Mouse (Mus musculus) spleen, adult 2 months (tissue): ENCODE data around the gene Ppfibp1. TPM values are rescaled to one million over a fixed set of nuclear protein-coding genes. Genes with fewer than 3 reads are reported as not detected.

Experiments used
- DNase-seq, 2 experiments: peaks; one replicate each; pipeline versions ENCODE4 v3.0.0 to v3.0.0-alpha.2; 2012 to 2021; ENCODE audit warnings: low spot score in 2 of 2, low read depth in 1 of 2
- H3K27ac ChIP-seq: fragments of 200-500 bp; 2 replicates; pipeline ENCODE4 v1.5.1; 2012; ENCODE audit warnings: low read length, inconsistent platforms; ENCODE audit not compliant: insufficient read depth
- H3K27me3 ChIP-seq: fragments of 200-500 bp; 2 replicates; pipeline ENCODE4 v1.6.1; 2012; ENCODE audit warnings: mild to moderate bottlenecking, moderate library complexity, low read length, inconsistent platforms; ENCODE audit not compliant: control insufficient read depth, insufficient read depth
- H3K36me3 ChIP-seq: fragments of 200-500 bp; 2 replicates; pipeline ENCODE4 v1.6.1; 2012; ENCODE audit warnings: mild to moderate bottlenecking, low read length, inconsistent platforms; ENCODE audit not compliant: control insufficient read depth, insufficient read depth
- H3K4me1 ChIP-seq: fragments of 200-500 bp; 2 replicates; pipeline ENCODE4 v1.6.1; 2011; ENCODE audit warnings: inconsistent platforms; ENCODE audit not compliant: control insufficient read depth, insufficient read depth, insufficient read length
- H3K4me3 ChIP-seq: fragments of 200-500 bp; 2 replicates; pipeline ENCODE4 v1.5.1; 2011; ENCODE audit warnings: mild to moderate bottlenecking, inconsistent platforms; ENCODE audit not compliant: insufficient read depth, insufficient read length; ENCODE audit errors: extremely low read depth
- CTCF ChIP-seq: fragments of 200-500 bp; IDR thresholded peaks from 2 replicates; pipeline ENCODE4 v1.5.1; 2011; ENCODE audit warnings: mild to moderate bottlenecking, inconsistent platforms; ENCODE audit not compliant: insufficient read depth, insufficient read length, insufficient replicate concordance; ENCODE audit errors: extremely low read depth
- POLR2A ChIP-seq: fragments of 200-500 bp; IDR thresholded peaks from 2 replicates; pipeline ENCODE4 v1.6.1; 2011; ENCODE audit warnings: low read depth, low read length, inconsistent platforms
- WGBS: fragments of 180-500 bp; shearing (Covaris S2); methylation state at CpG from one replicate; pipeline ENCODE4 v1.1.7; 2018; 5-methylcytosine and 5-hydroxymethylcytosine counted together
- polyA plus RNA-seq: library from polyadenylated mRNA; depleted of rRNA; stranded (reverse); fragments of >200 nt; gene quantifications from 2 replicates; pipeline ENCODE4 v1.2.3, GENCODE M21; 2012; rRNA removed

Gene Ppfibp1
- polyA plus RNA-seq, 1 experiment = 5.3 TPM

DNA sequence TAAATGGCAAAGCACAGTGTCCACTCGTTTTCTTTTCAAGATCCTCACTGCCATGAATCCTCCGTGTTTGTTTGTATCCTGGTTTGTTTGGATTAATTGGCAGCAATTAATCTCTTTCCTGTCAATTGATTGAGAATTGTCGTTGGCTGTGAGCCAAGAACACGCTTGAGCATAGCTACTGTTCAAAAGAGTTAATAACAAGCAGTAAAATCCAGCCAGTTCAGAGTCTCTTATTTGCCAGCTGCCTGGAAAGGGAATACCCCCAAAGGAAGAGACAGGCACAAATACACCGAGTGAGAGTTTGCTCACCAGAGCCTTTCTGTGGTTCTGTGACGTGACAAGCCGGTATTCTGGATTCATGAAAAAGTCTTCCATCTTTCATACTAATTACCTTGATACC is 173.7 kb downstream of the Ppfibp1 start:
- TF ChIP-seq POLR2A (no peak), CTCF (no peak)
- no peak for DNase-seq
- H3K4me3 ChIP-seq = no peak overlapping the region
- no peaks in the 10 kb centered on the region for H3K4me1 ChIP-seq
- H3K27ac ChIP-seq = no peak overlapping the region
- whole genome bisulfite sequencing = 92% methylated on average over 7 of the region's 7 CpGs
- peaks cover 25% of the 10 kb centered on the region for H3K36me3 ChIP-seq
- no peaks in the 10 kb centered on the region for H3K27me3 ChIP-seq

DNA sequence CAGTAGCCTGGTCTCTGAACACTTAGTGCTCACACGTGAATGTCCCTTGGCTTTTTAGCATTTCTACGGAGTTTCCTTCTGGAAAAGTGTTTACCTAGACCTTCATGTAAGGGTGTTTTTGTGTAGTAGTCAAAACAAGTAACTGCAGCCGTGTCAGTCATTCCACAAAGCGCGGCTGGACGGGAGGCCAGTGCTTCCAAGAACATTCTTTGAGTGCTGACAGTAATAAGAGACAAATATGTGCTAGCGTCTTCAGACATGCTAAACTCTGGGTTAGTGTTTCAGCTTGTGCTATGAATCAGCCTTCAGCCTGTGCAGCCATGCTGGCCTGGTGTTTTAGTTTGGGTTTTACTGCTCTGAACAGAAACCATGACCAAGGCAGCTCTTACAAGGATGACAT is 174.4 kb downstream of the Ppfibp1 start:
- Histone ChIP-seq H3K4me1 (no peaks in the 10 kb centered on the region), H3K4me3 (no peak overlapping the region), H3K27me3 (no peaks in the 10 kb centered on the region), H3K27ac (no peak overlapping the region), H3K36me3 (peaks cover 26% of the 10 kb centered on the region)
- TF ChIP-seq CTCF (no peak), POLR2A (no peak)
- no peak for DNase-seq
- WGBS = 95% methylated on average over 7 of the region's 7 CpGs

DNA sequence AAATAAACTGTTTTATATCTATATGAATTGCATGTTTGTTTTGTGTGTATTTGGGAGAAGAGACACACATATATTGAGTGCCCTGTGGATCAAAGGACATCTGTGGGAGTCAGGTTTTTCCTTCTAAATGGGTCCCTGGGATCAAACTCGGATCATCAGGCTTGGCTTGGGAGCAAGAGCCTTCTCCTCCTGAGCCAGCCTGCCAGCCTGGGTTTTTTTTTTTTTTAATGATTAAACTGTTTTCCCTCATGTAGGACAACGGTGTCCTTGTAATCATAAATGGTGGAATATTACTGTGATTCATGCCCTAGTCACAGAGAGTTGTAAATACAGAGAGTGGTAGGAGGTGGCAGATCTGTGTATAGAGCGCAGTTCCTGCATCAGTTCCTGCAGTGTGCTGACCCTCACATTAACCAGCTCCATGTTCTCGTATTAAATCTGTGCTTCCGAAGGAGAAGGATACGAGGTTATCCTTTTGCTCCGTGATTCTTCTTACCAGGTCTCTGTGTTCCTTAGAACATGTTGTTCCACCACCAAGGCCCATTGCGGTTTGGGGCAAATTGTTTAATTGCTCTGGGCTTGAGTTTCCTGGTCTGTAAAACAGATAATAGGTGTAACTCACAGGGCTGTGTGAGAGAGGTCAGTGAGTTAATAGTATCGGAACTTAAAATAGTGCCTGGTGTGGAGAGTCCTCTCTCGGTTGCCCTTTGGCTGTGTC is 176.1 kb downstream of the Ppfibp1 start:
- WGBS = 93% methylated on average over 10 of the region's 10 CpGs
- TF ChIP-seq CTCF = no peak
- TF ChIP-seq POLR2A = no peak
- H3K4me3 ChIP-seq = no peak overlapping the region
- no peaks in the 10 kb centered on the region for H3K27me3 ChIP-seq
- no peak overlapping the region for H3K27ac ChIP-seq
- no peaks in the 10 kb centered on the region for H3K4me1 ChIP-seq
- H3K36me3 ChIP-seq = peaks cover 20% of the 10 kb centered on the region
- DNase-seq = no peak

DNA sequence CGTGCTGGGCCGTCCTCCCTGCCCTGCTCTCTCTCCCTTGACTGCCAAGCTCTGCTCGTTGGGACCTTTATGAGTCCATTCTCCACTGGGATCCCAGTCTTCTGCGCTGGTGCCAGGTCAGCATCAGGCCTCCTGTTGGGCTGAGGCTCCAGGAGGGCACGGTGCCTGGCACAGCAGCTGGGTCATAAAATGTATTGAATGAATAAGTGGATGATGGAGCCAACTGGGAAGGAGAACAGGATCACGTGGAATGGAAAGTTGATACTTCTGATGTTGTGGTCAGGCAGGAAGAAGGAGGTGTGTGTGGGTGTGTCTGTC is 176.6 kb downstream of the Ppfibp1 start:
- H3K4me3 ChIP-seq = no peak overlapping the region
- no peak for DNase-seq
- peaks cover 19% of the 10 kb centered on the region for H3K36me3 ChIP-seq
- TF ChIP-seq CTCF (no peak), POLR2A (no peak)
- no peaks in the 10 kb centered on the region for H3K27me3 ChIP-seq
- H3K27ac ChIP-seq = no peak overlapping the region
- no peaks in the 10 kb centered on the region for H3K4me1 ChIP-seq
- 91% methylated on average over 6 of the region's 6 CpGs for WGBS

DNA sequence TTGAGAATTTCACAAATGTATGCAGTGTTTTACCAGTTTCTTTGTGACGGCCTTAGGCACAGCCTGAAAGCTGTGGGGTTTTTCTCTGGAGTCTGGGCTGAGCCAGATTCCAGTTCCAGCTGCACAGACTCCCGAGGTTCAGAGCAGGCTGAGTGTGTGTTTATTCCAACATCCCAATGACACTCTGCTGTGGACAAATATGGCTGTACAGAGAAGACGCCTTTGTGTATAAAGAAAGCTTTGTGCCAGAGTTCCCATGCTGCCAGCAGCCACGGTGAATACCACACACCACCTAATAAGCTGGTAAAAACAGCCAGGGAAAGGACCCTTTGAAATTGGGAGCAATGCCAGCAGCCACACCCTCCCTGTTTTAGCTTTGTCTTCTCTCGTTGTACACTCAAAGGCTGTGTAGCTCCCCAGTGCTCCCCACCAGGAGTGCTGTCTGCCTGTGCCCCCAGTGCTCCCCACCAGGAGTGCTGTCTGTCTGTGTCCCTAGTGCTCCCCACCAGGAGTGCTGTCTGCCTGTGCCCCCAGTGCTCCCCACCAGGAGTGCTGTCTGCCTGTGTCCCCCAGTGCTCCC is 187.6 kb downstream of the Ppfibp1 start:
- Histone ChIP-seq H3K27ac (no peak overlapping the region), H3K4me3 (no peak overlapping the region), H3K36me3 (peaks cover 8% of the 10 kb centered on the region), H3K27me3 (no peaks in the 10 kb centered on the region), H3K4me1 (peaks cover 2% of the 10 kb centered on the region; the same call in 1 of the 2 replicates)
- no peak for TF ChIP-seq POLR2A
- WGBS = 84% methylated on average over 5 of the region's 5 CpGs
- DNase-seq = no peak

DNA sequence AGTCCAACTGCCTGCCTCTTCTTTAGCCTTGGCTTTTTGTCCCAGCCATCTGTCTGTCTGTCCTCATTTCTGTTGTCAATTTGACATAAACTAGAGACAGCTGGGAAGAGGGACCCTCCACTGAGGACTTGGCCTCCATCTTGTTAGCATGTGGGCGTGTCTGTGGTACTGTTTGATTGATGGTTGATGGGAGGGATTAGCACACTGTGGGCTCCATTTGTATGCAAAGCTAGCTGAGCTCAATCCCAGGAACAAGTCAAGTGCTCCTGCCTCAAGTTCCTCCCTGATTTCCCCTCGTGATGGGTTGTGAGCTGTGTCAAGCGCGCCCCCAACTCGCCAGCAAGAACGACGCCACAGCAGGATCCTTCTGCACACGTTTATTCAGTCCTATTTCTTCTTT is 188.6 kb downstream of the Ppfibp1 start:
- peaks cover 6% of the 10 kb centered on the region; the same call in 1 of the 2 replicates for H3K36me3 ChIP-seq
- no peaks in the 10 kb centered on the region for H3K27me3 ChIP-seq
- H3K4me3 ChIP-seq = no peak overlapping the region
- no peak overlapping the region for H3K27ac ChIP-seq
- peaks cover 2% of the 10 kb centered on the region; the same call in 1 of the 2 replicates for H3K4me1 ChIP-seq
- TF ChIP-seq POLR2A (no peak), CTCF (no peak)
- no peak for DNase-seq
- WGBS = 94% methylated on average over 8 of the region's 8 CpGs

DNA sequence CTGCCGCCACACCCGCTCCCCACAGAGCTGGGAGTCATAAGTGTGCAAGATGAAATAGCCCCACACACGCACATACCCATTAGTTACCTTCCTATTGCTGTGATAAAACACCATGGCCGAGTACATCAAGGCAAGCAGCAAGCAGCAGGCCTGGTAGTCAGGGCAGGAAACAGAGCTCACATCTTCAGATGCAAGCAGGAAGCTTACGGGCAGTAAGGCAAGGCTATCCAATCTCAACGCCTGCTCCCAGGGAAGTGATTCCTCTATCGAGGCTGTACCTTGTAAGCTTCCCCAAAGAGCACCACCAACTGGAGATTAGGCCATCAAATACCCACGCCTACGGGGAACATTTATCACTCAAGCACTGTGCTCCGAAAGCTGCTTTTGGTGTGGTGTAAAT is 191.6 kb downstream of the Ppfibp1 start:
- no peak for DNase-seq
- Histone ChIP-seq H3K4me1 (no peaks in the 10 kb centered on the region), H3K4me3 (no peak overlapping the region), H3K27me3 (no peaks in the 10 kb centered on the region), H3K36me3 (no peaks in the 10 kb centered on the region), H3K27ac (no peak overlapping the region)
- TF ChIP-seq CTCF = no peak
- TF ChIP-seq POLR2A = no peak
- 91% methylated on average over 10 of the region's 10 CpGs for WGBS

Other genes with a start within 250 kb of the Ppfibp1 start
- gene Med21, start 245.9 kb upstream of the Ppfibp1 start, polyA plus RNA-seq = 11.6 and 13.4 TPM in 2 replicates
- 8.5 and 9.2 TPM in 2 replicates for gene Tm7sf3, start 245.7 kb upstream of the Ppfibp1 start, polyA plus RNA-seq
- 1.2 and 1.4 TPM in 2 replicates for gene Stk38l, start 163.5 kb upstream of the Ppfibp1 start, polyA plus RNA-seq
- 1.4 TPM in 2 replicates for gene Arntl2, start 92.4 kb upstream of the Ppfibp1 start, polyA plus RNA-seq
- gene Smco2, start 38.4 kb upstream of the Ppfibp1 start, polyA plus RNA-seq = not detected in 2 replicates
- not detected in 2 replicates for gene 1700034J05Rik, start 65.9 kb downstream of the Ppfibp1 start, polyA plus RNA-seq
- 0.11 and 0.21 TPM in 2 replicates for gene Rep15, start 144.1 kb downstream of the Ppfibp1 start, polyA plus RNA-seq
- 4.1 and 4.7 TPM in 2 replicates for gene Mrps35, start 154.3 kb downstream of the Ppfibp1 start, polyA plus RNA-seq
- 0.42 and 0.61 TPM in 2 replicates for gene Mansc4, start 198.5 kb downstream of the Ppfibp1 start, polyA plus RNA-seq
- 14.3 and 21.0 TPM in 2 replicates for gene Klhl42, start 202.9 kb downstream of the Ppfibp1 start, polyA plus RNA-seq